Mouse (Mus musculus) c-Kit-positive CD71-negative TER-119-negative erythroid progenitor cells, embryonic 14.5 days (primary cell): ENCODE measurements around the gene Itgad.

Source experiments
- DNase-seq: peaks from one replicate; pipeline ENCODE4 v3.0.0-alpha.2; 2013; ENCODE audit warnings: low read depth

The Itgad gene

GRCm38 (mm10) chr7:128180126-128180525 lies 25.9 kb downstream of the Itgad start:
- DNase-seq: no peak

GRCm38 (mm10) chr7:128180546-128180945 lies 26.4 kb downstream of the Itgad start:
- no peak for DNase-seq

- DNase-seq: no peak
Measured at GRCm38 (mm10) chr7:128181691-128182090, 27.5 kb downstream of the Itgad start.

- no peak for DNase-seq
Measured at GRCm38 (mm10) chr7:128201607-128202006, 47.4 kb downstream of the Itgad start.

- no peak for DNase-seq
Measured at GRCm38 (mm10) chr7:128203071-128203470, 48.9 kb downstream of the Itgad start.

DNA sequence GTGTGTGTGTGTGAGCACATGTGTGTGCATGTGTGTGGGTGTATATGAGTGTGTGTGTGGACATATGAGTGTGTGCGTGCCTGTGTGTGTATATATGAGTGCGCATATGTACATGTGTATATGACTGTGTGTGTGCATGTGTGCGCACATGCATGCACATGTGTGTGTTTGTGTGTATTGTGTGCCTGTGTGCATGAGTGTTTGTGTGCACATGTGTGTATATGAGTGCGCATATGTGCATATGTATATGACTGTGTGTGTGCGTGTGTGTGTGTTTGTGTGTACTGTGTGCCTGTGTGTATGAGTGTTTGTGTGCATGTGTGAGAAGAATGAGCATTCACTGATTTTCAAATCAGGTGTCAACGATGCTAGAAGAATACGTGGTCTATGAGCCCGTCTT lies 50.0 kb downstream of the Itgad start:
- DNase-seq: no peak

- no peak for DNase-seq
Measured at GRCm38 (mm10) chr7:128205695-128206094, 51.5 kb downstream of the Itgad start.

- DNase-seq: no peak
Measured at GRCm38 (mm10) chr7:128206152-128206551, 52.0 kb downstream of the Itgad start, which contains the start of gene Cox6a2. Gene Cox6a2 (minus strand): TSS chr7:128206387.

- peak; percentile 58 for DNase-seq
Measured at GRCm38 (mm10) chr7:128208187-128208586, 54.0 kb downstream of the Itgad start.

GRCm38 (mm10) chr7:128209826-128210225 lies 55.6 kb downstream of the Itgad start:
- no peak for DNase-seq

DNA sequence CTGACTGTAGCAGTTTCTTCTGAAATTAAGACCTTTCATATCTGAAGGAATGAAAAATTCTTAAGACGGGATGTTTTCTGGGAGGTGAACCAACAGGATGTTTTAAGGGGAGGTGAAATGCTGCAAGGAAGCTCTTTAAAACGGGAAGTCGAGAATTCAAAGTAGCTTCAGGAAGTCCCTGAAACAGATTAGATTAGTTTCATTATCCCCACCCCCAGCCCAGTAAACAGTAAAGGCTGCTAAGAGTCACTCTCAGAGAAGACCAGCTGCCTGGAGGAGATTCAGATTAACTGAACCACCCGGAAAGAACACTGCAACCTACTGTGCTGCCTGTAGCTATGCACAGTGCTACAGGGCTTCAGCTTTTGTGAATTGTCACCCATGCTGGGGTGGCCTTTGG lies 65.8 kb downstream of the Itgad start:
- DNase-seq: no peak

DNA sequence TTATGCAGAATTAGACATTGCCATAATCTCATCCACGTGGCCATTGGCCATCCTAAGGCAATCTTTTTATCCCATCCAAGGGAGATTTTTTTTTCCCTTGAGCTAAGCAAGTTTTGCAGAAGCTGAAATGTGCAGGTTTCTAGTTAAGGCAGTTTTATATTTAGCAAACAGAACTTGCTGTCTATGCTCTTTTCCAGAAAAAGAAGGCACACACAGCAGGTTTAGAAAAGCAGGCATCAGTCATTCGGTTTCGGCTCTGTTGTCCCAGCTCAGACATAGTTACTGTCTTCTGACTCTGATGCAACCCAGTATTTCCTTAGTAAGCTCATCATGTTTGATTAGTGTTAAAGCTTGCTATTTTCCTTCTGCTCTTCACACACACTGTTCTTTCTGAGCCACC lies 66.8 kb downstream of the Itgad start:
- no peak for DNase-seq

GRCm38 (mm10) chr7:128231741-128232140 lies 77.6 kb downstream of the Itgad start:
- DNase-seq: peak; percentile 55

- DNase-seq: no peak
Measured at GRCm38 (mm10) chr7:128234796-128235195, 80.6 kb downstream of the Itgad start.

- no peak for DNase-seq
Measured at GRCm38 (mm10) chr7:128235481-128235880, 81.3 kb downstream of the Itgad start.

- DNase-seq: no peak
Measured at GRCm38 (mm10) chr7:128236426-128236825, 82.2 kb downstream of the Itgad start.

GRCm38 (mm10) chr7:128236856-128237592 lies 82.8 kb downstream of the Itgad start, which contains the start of gene Armc5:
Gene Armc5 (plus strand): TSS chr7:128237342.
- peak; percentile 69 for DNase-seq

GRCm38 (mm10) chr7:128237593-128237926 lies 83.4 kb downstream of the Itgad start:
- no peak for DNase-seq

GRCm38 (mm10) chr7:128237927-128238778 lies 84.0 kb downstream of the Itgad start, which contains the start of gene 9130023H24Rik:
Gene 9130023H24Rik (minus strand): TSS chr7:128238031.
- DNase-seq: peak; percentile 100

- peak; percentile 46 for DNase-seq
Measured at GRCm38 (mm10) chr7:128238991-128239390, 84.8 kb downstream of the Itgad start.

DNA sequence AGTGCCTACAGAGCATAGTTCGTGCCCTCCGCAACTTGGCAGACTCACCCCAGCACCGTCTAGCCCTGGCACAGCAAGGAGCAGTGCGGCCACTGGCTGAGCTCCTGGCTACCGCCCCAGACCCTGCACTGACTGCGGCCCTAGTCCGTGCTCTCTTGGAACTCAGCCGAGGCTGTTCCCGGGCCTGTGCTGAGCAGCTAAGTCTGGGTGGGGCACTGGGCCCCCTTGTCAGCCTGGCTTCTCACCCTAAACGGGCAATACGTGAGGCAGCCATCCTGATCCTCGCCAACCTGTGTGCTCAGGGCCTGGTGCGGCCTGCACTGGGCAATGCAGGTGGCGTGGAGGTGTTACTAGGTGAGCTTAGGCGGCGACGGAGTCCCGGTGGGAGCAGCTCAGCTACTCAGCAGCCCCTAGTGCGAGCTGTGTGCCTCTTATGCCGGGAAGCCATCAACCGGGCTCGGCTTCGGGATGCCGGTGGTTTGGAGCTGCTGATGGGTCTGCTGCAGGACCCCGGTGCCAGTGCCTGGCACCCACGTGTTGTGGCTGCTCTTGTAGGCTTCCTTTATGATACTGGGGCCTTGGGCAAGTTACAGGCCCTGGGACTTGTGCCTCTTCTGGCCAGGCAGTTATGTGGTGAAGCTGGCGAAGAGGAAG lies 86.1 kb downstream of the Itgad start:
- no peak for DNase-seq

DNA sequence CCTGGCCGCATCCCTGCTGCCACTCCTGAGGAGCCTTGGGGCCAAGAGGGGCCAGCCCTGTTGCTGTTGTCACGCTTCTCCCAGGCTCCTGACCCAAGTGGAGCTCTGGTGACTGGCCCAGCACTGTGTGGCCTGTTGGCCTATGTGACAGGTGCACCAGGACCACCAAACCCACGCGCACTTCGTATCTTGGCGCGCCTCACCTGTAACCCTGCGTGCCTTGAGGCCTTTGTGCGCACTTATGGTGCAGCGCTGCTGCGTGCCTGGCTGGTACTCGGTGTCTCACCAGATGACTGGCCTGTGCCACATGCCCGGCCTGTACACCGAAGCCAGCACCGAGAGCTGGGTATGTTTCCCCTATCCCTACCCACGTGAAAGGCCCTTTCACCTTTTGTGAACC lies 88.2 kb downstream of the Itgad start:
- DNase-seq: no peak

DNA sequence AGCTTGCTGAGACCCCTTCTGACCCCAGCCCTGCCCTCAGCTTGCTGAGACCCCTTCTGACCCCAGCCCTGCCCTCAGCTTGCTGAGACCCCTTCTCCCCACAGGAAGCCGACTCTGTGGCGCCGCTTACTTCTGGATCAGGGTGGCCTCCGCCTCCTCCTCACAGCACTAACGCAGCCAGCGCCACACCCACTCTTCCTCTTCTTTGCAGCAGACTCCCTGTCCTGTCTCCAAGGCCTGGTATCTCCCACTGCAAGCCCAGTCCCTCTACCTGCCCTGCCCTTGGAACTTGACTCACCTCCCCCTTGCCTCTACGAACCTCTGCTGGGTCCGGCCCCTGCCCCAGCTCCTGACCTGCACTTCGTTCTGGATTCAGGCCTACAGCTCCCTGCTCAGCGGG lies 89.7 kb downstream of the Itgad start:
- DNase-seq: no peak
